Mouse (Mus musculus): ENCODE results near the gene Pld6. TPM values are rescaled to one million over a fixed set of nuclear protein-coding genes. Genes with fewer than 3 reads are reported as not detected.

The Pld6 gene
- polyA plus RNA-seq, 1 experiment from 2014 or later, result 1.6 TPM

DNA sequence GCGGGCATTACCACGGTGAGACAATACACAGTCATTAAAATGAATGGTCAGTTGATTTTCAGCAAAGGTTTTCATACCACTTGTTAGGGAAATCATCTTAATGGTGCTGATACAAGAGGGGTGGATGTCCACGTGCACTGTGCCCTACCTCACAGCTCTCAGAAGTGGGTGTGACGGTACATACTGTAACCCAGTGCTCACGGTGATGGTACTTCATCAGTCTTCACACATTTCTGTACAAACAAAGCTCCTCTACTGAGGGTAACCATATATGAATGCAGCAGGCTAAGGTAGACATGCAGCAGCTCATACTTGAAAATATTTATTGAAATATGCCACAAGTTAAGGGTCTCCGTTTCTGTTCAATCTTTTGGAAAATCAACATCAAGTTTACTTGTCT lies 3.9 kb downstream of the Pld6 start:
- Histone ChIP-seq H3K36me3 (ENCODE audit: control insufficient read depth, insufficient read depth, low read length) (peaks cover 5% of the 10 kb centered on the region; the same call in 1 of the 2 replicates), H3K4me2 (ENCODE audit: low read length) (no peak overlapping the region), H3K9ac (ENCODE audit: low read length) (no peak overlapping the region), H3K27me3 (ENCODE audit: control insufficient read depth, insufficient read depth, low read length) (no peaks in the 10 kb centered on the region), H3K27ac (replicated peaks in 1 of 2; ENCODE audit: control insufficient read depth in 1 of 2, insufficient read depth in 1 of 2, low read depth in 2 of 2, low read length in 2 of 2) (no peak overlapping the region), H3K4me3 (ENCODE audit: control insufficient read depth in 1 of 2, insufficient read depth in 1 of 2, low read depth in 1 of 2, low read length in 2 of 2) (no peak overlapping the region), H3K4me1 (ENCODE audit: control insufficient read depth in 2 of 2, insufficient read depth in 2 of 2, low read length in 2 of 2) (peaks cover 2 to 29% of the 10 kb centered on the region in 2 experiments), H3K9me3 (ENCODE audit: control insufficient read depth, low read length) (no peaks in the 10 kb centered on the region)
- 73% methylated on average over 6 of the region's 6 CpGs for WGBS
- no peak for ATAC-seq (ENCODE audit: insufficient number of reproducible peaks, insufficient read depth, low FRiP score, low read depth)

DNA sequence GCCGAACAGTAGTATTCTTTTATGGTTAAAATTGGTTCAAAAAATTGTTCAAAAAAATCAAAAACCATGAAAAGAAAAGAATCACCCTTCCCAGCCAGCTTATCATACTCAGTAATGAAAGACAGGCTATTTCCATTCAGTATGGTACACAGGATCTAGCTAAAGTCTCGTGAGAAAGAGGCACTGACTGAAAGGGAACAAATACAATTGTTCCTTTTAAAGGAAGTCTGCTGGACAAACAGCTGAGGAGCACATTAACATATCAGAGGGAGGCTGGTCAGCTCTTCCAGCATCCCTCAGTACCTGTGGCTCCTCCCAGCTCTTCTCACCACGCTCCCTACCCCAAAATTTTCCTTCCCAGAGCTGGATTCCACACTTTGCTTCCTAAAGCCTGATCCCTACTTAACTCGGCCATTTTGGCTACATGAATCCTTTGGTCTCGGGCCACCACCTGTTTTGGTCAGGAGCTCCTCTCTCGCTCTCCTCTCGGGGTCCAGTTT lies 5.3 kb downstream of the Pld6 start:
- H3K4me2 ChIP-seq (ENCODE audit: low read length), result no peak overlapping the region
- no peak overlapping the region for H3K4me3 ChIP-seq (ENCODE audit: control insufficient read depth in 1 of 2, insufficient read depth in 1 of 2, low read depth in 1 of 2, low read length in 2 of 2)
- peaks cover 16% of the 10 kb centered on the region for H3K36me3 ChIP-seq (ENCODE audit: control insufficient read depth, insufficient read depth, low read length)
- 85% methylated on average over 7 of the region's 7 CpGs for WGBS
- ATAC-seq (ENCODE audit: insufficient number of reproducible peaks, insufficient read depth, low FRiP score, low read depth), result no peak
- H3K4me1 ChIP-seq (ENCODE audit: control insufficient read depth in 2 of 2, insufficient read depth in 2 of 2, low read length in 2 of 2), result peaks cover 0 to 26% of the 10 kb centered on the region in 2 experiments
- no peak overlapping the region for H3K27ac ChIP-seq (replicated peaks in 1 of 2; ENCODE audit: control insufficient read depth in 1 of 2, insufficient read depth in 1 of 2, low read depth in 2 of 2, low read length in 2 of 2)
- no peaks in the 10 kb centered on the region for H3K9me3 ChIP-seq (ENCODE audit: control insufficient read depth, low read length)
- H3K9ac ChIP-seq (ENCODE audit: low read length), result no peak overlapping the region
- no peaks in the 10 kb centered on the region for H3K27me3 ChIP-seq (ENCODE audit: control insufficient read depth, insufficient read depth, low read length)

DNA sequence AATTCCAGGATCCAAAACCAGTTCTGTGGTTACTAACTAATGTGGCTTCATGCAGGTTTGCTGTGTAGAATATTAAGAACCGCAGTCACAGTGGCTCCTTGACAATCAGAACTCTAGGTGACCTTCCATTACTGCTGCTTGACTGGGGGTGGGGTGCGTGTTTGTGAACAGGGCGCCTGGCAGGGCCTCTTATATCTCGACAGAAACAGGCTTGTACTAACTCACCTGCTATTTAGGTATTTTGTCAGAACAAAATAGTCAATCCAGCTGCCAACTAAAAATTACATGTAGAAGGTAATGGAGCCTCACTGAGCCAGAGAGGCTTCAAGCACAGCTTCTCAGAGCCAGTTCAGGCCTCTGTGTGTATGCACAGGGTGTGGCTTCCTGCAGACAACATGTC lies 7.2 kb downstream of the Pld6 start:
- ATAC-seq (ENCODE audit: insufficient number of reproducible peaks, insufficient read depth, low FRiP score, low read depth), result no peak
- Histone ChIP-seq H3K27me3 (ENCODE audit: control insufficient read depth, insufficient read depth, low read length) (no peaks in the 10 kb centered on the region), H3K27ac (replicated peaks in 1 of 2; ENCODE audit: control insufficient read depth in 1 of 2, insufficient read depth in 1 of 2, low read depth in 2 of 2, low read length in 2 of 2) (peak overlapping the region in 1 of 2 experiments; percentile 37; a peak in 2 of 4 replicates), H3K4me1 (ENCODE audit: control insufficient read depth in 2 of 2, insufficient read depth in 2 of 2, low read length in 2 of 2) (peaks cover 0 to 19% of the 10 kb centered on the region in 2 experiments; a peak in 3 of 4 replicates), H3K4me2 (ENCODE audit: low read length) (no peak overlapping the region), H3K9ac (ENCODE audit: low read length) (no peak overlapping the region), H3K4me3 (ENCODE audit: control insufficient read depth in 1 of 2, insufficient read depth in 1 of 2, low read depth in 1 of 2, low read length in 2 of 2) (no peak overlapping the region), H3K9me3 (ENCODE audit: control insufficient read depth, low read length) (no peaks in the 10 kb centered on the region), H3K36me3 (ENCODE audit: control insufficient read depth, insufficient read depth, low read length) (peaks cover 35% of the 10 kb centered on the region)
- 53% methylated on average over 4 of the region's 4 CpGs for WGBS

DNA sequence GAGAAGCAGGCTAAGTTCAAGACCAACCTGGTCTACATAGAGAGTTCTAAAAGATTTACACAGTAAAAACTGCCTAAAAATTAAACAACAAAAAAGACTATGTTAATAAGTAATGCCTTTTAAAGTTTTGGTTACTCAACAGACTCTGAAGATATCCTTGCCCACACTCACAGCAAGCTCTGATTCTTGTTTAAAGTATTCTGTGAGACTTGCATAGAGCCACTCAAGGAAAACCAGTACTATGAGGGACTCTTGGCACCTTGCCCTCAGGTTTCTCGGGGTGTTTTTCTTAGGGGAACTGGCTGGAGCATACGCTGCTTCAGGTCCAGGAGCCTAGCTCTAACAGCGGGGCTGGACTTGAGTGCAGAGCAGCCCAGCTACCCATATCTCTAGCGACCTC lies 8.0 kb downstream of the Pld6 start:
- Histone ChIP-seq H3K27ac (replicated peaks in 1 of 2; ENCODE audit: control insufficient read depth in 1 of 2, insufficient read depth in 1 of 2, low read depth in 2 of 2, low read length in 2 of 2) (no peak overlapping the region), H3K4me3 (ENCODE audit: control insufficient read depth in 1 of 2, insufficient read depth in 1 of 2, low read depth in 1 of 2, low read length in 2 of 2) (no peak overlapping the region), H3K9ac (ENCODE audit: low read length) (no peak overlapping the region), H3K9me3 (ENCODE audit: control insufficient read depth, low read length) (no peaks in the 10 kb centered on the region), H3K4me2 (ENCODE audit: low read length) (no peak overlapping the region), H3K27me3 (ENCODE audit: control insufficient read depth, insufficient read depth, low read length) (no peaks in the 10 kb centered on the region), H3K4me1 (ENCODE audit: control insufficient read depth in 2 of 2, insufficient read depth in 2 of 2, low read length in 2 of 2) (peaks cover 0 to 19% of the 10 kb centered on the region in 2 experiments; a peak in 3 of 4 replicates), H3K36me3 (ENCODE audit: control insufficient read depth, insufficient read depth, low read length) (peaks cover 43% of the 10 kb centered on the region)
- 75% methylated on average over 4 of the region's 4 CpGs for WGBS
- no peak for ATAC-seq (ENCODE audit: insufficient number of reproducible peaks, insufficient read depth, low FRiP score, low read depth)

DNA sequence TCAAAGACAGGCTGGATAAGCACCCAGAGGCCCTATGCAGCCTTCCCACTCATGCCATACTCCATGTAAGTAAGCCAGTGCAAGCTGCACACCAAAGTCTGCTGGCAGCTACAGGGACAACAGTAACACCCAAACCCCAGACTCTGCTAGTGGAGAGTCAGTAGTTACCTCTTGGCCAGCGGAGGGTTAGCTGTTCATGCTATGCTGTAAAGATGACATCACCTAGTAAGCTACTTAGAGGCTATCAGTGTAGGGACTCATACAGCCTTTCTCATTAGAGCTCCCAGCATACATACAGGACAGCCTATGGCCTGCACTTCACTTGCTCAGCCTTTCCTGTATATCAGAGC lies 8.6 kb downstream of the Pld6 start:
- no peak for ATAC-seq (ENCODE audit: insufficient number of reproducible peaks, insufficient read depth, low FRiP score, low read depth)
- peaks cover 49% of the 10 kb centered on the region for H3K36me3 ChIP-seq (ENCODE audit: control insufficient read depth, insufficient read depth, low read length)
- H3K27ac ChIP-seq (replicated peaks in 1 of 2; ENCODE audit: control insufficient read depth in 1 of 2, insufficient read depth in 1 of 2, low read depth in 2 of 2, low read length in 2 of 2), result no peak overlapping the region

DNA sequence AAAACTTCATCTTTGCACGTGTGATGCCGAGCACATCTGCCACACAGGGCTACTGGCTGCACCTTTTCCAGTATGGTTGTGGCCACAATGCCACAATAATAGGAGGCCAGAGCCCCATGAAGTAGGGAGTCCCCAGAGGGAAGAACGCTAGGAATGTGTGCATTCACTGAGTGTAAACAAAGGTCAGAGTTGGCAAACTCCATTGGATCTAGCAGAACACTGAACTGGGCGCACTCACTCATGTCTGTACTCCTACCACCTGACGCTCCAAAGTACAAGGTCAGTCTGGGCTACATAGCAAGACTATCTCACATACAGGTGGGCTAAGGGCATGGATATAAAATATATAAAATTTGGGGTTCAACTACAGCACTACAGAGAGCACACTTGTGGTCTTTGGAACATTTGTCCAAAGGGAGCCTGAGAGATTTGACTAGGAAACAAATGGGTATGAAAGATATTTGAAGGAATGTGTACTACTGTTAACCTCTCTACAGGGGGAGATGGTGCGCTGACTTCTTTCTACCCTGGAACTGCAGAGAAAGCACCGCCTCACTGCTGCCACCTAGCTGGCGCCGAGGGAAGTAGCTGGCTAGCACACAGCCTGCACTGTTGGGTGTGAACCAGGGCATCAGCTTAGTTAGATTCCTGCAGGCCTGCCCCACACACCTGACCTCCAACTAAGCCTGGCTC lies 9.1 kb downstream of the Pld6 start:
- Histone ChIP-seq H3K4me2 (ENCODE audit: low read length) (no peak overlapping the region), H3K27me3 (ENCODE audit: control insufficient read depth, insufficient read depth, low read length) (no peaks in the 10 kb centered on the region), H3K36me3 (ENCODE audit: control insufficient read depth, insufficient read depth, low read length) (peaks cover 54% of the 10 kb centered on the region), H3K9ac (ENCODE audit: low read length) (no peak overlapping the region), H3K27ac (replicated peaks in 1 of 2; ENCODE audit: control insufficient read depth in 1 of 2, insufficient read depth in 1 of 2, low read depth in 2 of 2, low read length in 2 of 2) (no peak overlapping the region), H3K9me3 (ENCODE audit: control insufficient read depth, low read length) (no peaks in the 10 kb centered on the region), H3K4me3 (ENCODE audit: control insufficient read depth in 1 of 2, insufficient read depth in 1 of 2, low read depth in 1 of 2, low read length in 2 of 2) (no peak overlapping the region), H3K4me1 (ENCODE audit: control insufficient read depth in 2 of 2, insufficient read depth in 2 of 2, low read length in 2 of 2) (peaks cover 0 to 19% of the 10 kb centered on the region in 2 experiments; a peak in 3 of 4 replicates)
- 56% methylated on average over 9 of the region's 9 CpGs for WGBS
- ATAC-seq (ENCODE audit: insufficient number of reproducible peaks, insufficient read depth, low FRiP score, low read depth), result 0 out of 2 replicates have a peak, but pooled peaks have one; percentile 49

More for the DNA sequence above, 8.6 kb downstream of the Pld6 start:
- Histone ChIP-seq H3K9ac (ENCODE audit: low read length) (no peak overlapping the region), H3K4me1 (ENCODE audit: control insufficient read depth in 2 of 2, insufficient read depth in 2 of 2, low read length in 2 of 2) (peaks cover 0 to 19% of the 10 kb centered on the region in 2 experiments; a peak in 3 of 4 replicates), H3K9me3 (ENCODE audit: control insufficient read depth, low read length) (no peaks in the 10 kb centered on the region), H3K4me2 (ENCODE audit: low read length) (no peak overlapping the region), H3K4me3 (ENCODE audit: control insufficient read depth in 1 of 2, insufficient read depth in 1 of 2, low read depth in 1 of 2, low read length in 2 of 2) (no peak overlapping the region), H3K27me3 (ENCODE audit: control insufficient read depth, insufficient read depth, low read length) (no peaks in the 10 kb centered on the region)
- 44% methylated on average over 1 of the region's 1 CpGs for WGBS

DNA sequence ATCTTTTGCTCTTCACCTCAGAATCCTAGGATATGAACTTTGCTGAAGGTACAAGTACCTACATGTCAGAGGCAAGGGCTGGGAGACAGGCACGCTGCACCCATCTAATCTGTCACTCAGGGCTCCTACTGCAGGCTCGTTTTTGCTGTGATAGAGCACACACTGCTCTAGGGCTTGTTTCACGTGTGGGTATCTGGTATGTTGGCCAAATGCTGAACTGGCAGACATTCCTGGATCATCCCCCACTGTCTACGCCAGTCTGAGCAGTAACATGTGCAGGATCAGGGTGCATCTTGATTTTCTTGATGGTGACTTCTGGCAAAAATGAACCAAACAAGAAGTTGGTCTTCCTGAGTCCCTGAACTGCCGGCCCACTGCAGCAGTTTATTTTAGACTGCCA lies 10.2 kb downstream of the Pld6 start:
- H3K4me2 ChIP-seq (ENCODE audit: low read length), result no peak overlapping the region
- no peaks in the 10 kb centered on the region for H3K27me3 ChIP-seq (ENCODE audit: control insufficient read depth, insufficient read depth, low read length)
- ATAC-seq (ENCODE audit: insufficient number of reproducible peaks, insufficient read depth, low FRiP score, low read depth), result no peak
- H3K4me1 ChIP-seq (ENCODE audit: control insufficient read depth in 2 of 2, insufficient read depth in 2 of 2, low read length in 2 of 2), result peaks cover 0 to 19% of the 10 kb centered on the region in 2 experiments; a peak in 3 of 4 replicates
- H3K27ac ChIP-seq (replicated peaks in 1 of 2; ENCODE audit: control insufficient read depth in 1 of 2, insufficient read depth in 1 of 2, low read depth in 2 of 2, low read length in 2 of 2), result no peak overlapping the region
- H3K36me3 ChIP-seq (ENCODE audit: control insufficient read depth, insufficient read depth, low read length), result peaks cover 63% of the 10 kb centered on the region
- H3K9me3 ChIP-seq (ENCODE audit: control insufficient read depth, low read length), result no peaks in the 10 kb centered on the region
- H3K9ac ChIP-seq (ENCODE audit: low read length), result no peak overlapping the region
- 71% methylated on average over 5 of the region's 5 CpGs for WGBS
- H3K4me3 ChIP-seq (ENCODE audit: control insufficient read depth in 1 of 2, insufficient read depth in 1 of 2, low read depth in 1 of 2, low read length in 2 of 2), result no peak overlapping the region

Measured in heart, embryonic 14.5 days (tissue).